Mouse (Mus musculus): ENCODE measurements at regions not wholly inside any gene's neighbourhood (a gene's known extent, or its start where the extent isn't known, plus 50 kb on each side); places are given as distances from the start of the nearest gene placed in this dataset.

GRCm38 (mm10) chr12:26535261-26535890 lies 66.4 kb downstream of the Cmpk2 start:
- Histone ChIP-seq H3K9ac (replicated peaks) (no peak overlapping the region), H3K9me3 (no peaks in the 10 kb centered on the region), H3K4me2 (replicated peaks) (no peak overlapping the region), H3K4me1 (peaks cover 30% of the 10 kb centered on the region), H3K27me3 (no peaks in the 10 kb centered on the region), H3K4me3 (no peak overlapping the region), H3K36me3 (no peaks in the 10 kb centered on the region), H3K27ac (replicated peaks) (peak overlapping the region; percentile 94)
- 80% methylated on average over 9 of the region's 9 CpGs for WGBS
- ATAC-seq (replicated peaks): no peak

GRCm38 (mm10) chr12:26534229-26535105 lies 65.5 kb downstream of the Cmpk2 start:
- ATAC-seq (replicated peaks): peak; percentile 74
- Histone ChIP-seq H3K4me2 (replicated peaks) (peak overlapping the region; percentile 27), H3K27me3 (no peaks in the 10 kb centered on the region), H3K9ac (replicated peaks) (peak overlapping the region; percentile 29; the same call in 1 of the 2 replicates), H3K36me3 (no peaks in the 10 kb centered on the region), H3K9me3 (no peaks in the 10 kb centered on the region), H3K27ac (replicated peaks) (peak overlapping the region; percentile 94), H3K4me3 (peak overlapping the region; percentile 10; the same call in 1 of the 2 replicates), H3K4me1 (peaks cover 30% of the 10 kb centered on the region)
- 27% methylated on average over 9 of the region's 9 CpGs for WGBS

- Histone ChIP-seq H3K9me3 (no peaks in the 10 kb centered on the region), H3K4me3 (peak overlapping the region; percentile 15; the same call in 1 of the 2 replicates), H3K27me3 (no peaks in the 10 kb centered on the region), H3K4me1 (peaks cover 30% of the 10 kb centered on the region), H3K4me2 (replicated peaks) (peak overlapping the region; percentile 44), H3K9ac (replicated peaks) (peak overlapping the region; percentile 38; the same call in 1 of the 2 replicates), H3K36me3 (no peaks in the 10 kb centered on the region), H3K27ac (replicated peaks) (peak overlapping the region; percentile 94)
- peak; percentile 72 for ATAC-seq (replicated peaks)
- 18% methylated on average over 9 of the region's 9 CpGs for WGBS
Measured at GRCm38 (mm10) chr12:26533641-26534151, 64.7 kb downstream of the Cmpk2 start.

GRCm38 (mm10) chr12:26532823-26533640 lies 64.0 kb downstream of the Cmpk2 start:
- no peaks in the 10 kb centered on the region for H3K27me3 ChIP-seq
- no peaks in the 10 kb centered on the region for H3K36me3 ChIP-seq
- peak; percentile 86 for ATAC-seq (replicated peaks)
- H3K4me1 ChIP-seq: peaks cover 30% of the 10 kb centered on the region
- WGBS: 18% methylated on average over 13 of the region's 13 CpGs
- H3K4me2 ChIP-seq (replicated peaks): peak overlapping the region; percentile 44
- H3K9ac ChIP-seq (replicated peaks): peak overlapping the region; percentile 38; the same call in 1 of the 2 replicates
- H3K4me3 ChIP-seq: peak overlapping the region; percentile 23
- no peaks in the 10 kb centered on the region for H3K9me3 ChIP-seq
- peak overlapping the region; percentile 94 for H3K27ac ChIP-seq (replicated peaks)

GRCm38 (mm10) chr12:26532076-26532475 lies 63.1 kb downstream of the Cmpk2 start:
- WGBS: 84% methylated on average over 6 of the region's 6 CpGs
- 0 out of 2 replicates have a peak overlapping the region, but pooled peaks have one; percentile 94 for H3K27ac ChIP-seq (replicated peaks)
- no peaks in the 10 kb centered on the region for H3K9me3 ChIP-seq
- no peaks in the 10 kb centered on the region for H3K36me3 ChIP-seq
- no peak overlapping the region for H3K4me2 ChIP-seq (replicated peaks)
- H3K27me3 ChIP-seq: no peaks in the 10 kb centered on the region
- peak overlapping the region; percentile 13; the same call in 1 of the 2 replicates for H3K9ac ChIP-seq (replicated peaks)
- ATAC-seq (replicated peaks): no peak
- no peak overlapping the region for H3K4me3 ChIP-seq
- H3K4me1 ChIP-seq: peaks cover 30% of the 10 kb centered on the region

Data from forebrain, embryonic 15.5 days (tissue).